Mouse (Mus musculus): Measurements from ENCODE around the gene Mgarp.
"Not testable (repeated sequence)": the region's sequence is repeated elsewhere in the genome, so short reads cannot be mapped to it uniquely, and the experiment has no call there.

Mgarp gene

DNA sequence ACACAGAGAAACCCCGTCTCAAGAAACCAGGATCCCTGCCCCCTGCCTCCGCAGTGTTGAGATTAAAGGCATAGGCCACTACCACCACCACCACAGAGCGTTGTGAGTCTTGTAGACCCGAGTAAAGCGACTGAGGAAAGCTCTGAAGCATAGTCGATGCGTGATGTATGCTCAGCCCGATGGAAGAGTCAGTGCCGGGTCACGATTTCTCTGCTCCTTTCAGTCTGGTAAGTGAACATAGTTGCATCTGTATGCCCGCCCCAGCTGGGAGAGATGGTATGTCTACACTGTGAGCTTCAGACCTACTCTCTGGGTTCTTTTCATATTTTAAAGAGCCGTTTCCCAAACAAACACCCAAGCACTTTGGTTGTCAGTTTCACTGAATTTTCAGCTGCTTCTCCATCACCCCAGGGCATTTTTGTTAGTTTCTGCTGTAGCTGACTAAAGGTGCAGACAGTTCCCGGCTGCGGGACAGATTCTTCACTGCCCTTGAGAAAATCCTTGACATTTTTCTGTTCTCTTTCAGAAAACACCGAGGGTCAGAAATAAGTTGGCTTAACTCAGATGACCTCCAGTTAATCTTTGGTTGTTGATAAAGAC is 1.3 kb upstream of the Mgarp start:
- ATAC-seq (ENCODE audit: low TSS enrichment) = no peak

DNA sequence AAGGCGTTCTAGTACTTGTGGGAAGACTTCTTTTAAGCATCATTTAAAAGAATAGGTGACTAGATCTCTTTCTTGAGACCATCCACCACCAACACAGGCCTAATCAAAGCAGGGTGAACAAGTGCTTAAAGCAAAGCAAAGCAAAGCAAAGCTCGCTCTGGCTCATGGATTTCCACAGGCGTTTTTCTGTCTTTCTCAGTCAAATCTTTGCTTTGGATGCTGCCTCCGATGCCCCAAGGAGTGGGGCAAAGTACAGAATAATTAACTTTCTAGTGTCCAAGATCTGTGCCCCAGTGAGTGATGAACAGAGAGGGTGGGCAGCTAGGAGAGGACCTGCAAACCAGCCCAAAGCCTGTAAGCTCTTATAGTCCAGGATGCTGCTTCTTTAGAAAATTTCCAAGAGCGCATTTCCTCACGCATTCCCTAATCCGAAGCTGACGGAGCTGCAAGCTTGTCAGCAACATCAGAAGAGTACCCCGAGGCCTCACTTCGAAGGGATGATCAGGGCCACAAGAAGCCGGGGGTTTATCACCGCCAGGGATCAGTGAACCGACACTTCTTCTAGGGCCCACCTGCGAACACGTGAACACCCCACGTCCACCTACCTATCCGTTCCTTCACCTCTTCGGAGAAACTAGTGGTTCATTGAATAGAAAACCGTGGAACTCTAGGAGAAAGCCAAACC is 935 bp downstream of the Mgarp start:
- ATAC-seq (ENCODE audit: low TSS enrichment) = no peak

DNA sequence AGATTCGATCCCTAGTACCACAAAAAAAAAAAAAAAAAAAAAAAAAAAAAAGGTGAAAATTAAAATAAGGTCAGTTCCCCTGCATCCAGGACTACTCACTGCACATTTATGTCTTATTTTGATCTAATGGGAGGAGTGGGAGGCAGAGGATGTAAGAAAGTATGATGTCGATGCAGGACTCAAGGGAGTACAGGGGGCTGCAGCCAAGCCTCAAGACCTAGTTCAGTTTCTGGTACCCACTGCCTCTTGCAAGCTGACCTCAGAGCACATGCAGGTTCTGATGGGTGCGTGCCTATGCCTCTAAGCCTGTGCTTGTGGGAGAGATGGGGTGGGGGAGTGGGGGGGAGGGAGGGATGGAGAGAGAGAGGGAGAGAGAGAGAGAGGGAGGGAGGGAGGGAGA is 1.7 kb downstream of the Mgarp start:
- ATAC-seq (ENCODE audit: low TSS enrichment) = no peak

DNA sequence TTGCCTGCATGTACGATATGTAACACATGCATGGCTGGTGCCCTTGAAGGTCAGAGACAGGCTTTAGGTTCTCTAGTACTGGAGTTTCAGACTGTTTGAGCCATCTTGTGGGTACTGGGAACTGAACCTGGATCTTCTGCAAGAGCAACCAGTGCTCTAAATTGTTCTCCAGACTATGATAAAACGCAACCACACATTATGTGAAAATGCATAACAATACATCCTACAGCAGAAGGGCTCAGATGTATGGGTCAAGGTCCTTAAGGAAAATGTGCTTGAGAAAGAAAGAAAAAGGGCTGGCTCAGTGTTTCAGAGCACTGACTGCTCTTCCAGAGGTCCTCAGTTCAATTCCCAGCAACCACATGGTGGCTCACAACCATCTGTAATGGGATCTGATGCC is 2.9 kb downstream of the Mgarp start:
- no peak for ATAC-seq (ENCODE audit: low TSS enrichment)

DNA sequence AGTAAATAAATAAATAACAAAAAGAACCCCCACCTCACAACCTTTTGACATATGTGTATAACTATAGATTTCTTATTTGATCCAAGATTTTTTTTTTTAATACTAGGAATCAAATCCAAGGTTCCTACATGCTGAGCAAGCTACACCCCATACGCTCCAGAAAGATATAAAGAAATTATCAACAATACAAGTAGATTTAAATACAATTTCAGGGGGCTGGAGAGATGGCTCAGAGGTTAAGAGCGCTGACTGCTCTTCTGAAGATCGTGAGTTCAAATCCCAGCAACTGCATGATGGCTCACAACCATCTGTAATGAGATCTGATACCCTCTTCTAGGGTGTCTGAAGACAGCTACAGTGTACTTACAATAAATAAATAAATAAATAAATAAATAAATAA is 3.5 kb downstream of the Mgarp start:
- not testable (repeated sequence) for ATAC-seq (ENCODE audit: low TSS enrichment)

DNA sequence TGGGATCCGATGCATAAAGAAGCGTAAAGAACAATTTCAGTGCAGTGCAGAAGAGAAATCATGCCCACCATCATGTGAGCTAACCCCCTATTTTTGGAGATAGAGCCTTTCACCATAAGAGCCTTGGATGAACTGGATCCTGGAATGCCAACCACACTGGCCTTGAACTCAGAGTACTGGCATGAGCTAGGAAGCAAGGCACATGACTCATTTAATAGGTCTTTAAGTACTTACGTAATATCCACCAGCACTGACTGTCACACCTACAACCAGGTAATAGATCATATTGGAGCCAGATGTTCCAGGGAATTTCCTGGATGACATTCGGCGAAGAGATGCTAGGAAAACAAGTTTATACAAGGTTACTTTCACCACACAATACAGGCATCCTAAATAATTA is 4.9 kb downstream of the Mgarp start:
- ATAC-seq (ENCODE audit: low TSS enrichment) = no peak

DNA sequence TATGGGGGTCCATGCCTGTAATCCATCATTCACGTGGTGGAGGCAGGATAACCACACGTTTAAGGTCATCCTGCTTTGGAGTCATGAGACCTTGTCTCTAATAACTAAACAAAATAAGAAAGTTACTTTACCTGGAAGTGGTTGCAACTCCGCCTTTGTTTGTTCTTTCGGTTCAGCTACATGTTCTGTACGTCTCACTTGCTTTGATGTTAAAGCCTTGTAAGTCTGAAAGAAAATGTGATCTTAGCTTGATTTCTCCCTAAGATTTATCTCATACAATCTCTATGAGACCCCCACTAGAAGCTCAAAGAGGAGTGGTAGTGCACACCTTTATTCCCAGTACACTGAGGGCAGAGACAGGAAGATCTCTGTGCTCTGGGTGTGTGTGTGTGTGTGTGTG is 5.4 kb downstream of the Mgarp start:
- no peak for ATAC-seq (ENCODE audit: low TSS enrichment)

DNA sequence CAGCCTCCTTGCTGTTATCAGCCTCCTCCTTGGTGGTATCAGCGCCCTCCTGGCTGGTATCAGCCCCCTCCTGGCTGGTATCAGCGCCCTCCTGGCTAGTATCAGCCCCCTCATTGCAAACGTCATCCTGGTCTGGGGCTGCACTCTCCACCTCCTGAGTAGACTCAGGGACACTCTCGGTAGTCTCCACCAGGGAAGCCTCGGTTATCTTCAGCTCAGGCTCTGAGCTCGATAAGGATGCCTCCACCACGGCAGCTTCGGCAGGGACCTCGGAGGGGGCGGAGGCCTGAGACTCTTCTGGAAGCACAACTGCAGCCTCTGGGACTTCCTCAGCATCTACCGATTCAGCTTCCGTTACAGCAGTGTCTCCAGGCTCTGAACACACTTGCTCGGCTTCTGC is 7.6 kb downstream of the Mgarp start:
- peak; percentile 52; the same call in 1 of the 2 replicates for ATAC-seq (ENCODE audit: low TSS enrichment)

DNA sequence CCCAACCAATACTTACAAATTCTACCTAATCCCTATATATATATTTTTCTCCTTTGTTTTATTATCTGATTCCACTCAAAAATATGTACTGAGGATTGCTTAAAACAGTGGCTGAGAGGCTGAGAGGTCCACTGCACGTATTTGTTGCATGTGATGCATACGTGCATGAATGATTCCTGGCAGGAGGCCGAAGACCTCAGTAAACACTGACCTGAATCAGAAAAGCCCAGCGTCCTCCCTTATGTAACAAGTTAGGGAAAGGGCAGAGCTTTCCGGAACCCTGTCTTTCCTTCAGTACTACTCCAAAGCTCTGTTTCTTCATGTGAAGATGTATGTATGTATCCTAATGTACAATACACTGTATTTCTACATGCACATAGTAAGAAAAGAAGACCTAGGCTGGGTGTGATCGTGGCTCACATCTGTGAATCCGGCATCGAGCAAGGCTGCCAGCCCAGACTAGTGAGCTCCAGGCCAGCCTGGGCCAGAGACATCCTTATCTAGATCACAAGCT is 8.6 kb downstream of the Mgarp start:
- no peak for ATAC-seq (ENCODE audit: low TSS enrichment)

DNA sequence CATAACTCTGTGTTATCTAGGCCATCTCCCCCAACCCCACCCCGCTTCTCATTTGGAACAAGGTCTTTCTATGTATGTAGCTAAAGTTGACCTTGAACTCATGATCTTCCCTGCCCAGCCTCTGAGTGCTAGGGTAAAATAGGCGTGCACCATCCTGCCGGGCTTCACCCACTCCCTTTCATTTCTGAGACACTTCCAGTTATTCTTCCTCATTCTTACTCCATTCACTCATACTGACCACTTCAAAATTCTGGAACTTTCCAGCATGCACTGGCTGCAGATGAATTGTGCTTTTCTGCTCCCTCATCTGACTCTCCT is 9.4 kb downstream of the Mgarp start:
- ATAC-seq (ENCODE audit: low TSS enrichment) = no peak

DNA sequence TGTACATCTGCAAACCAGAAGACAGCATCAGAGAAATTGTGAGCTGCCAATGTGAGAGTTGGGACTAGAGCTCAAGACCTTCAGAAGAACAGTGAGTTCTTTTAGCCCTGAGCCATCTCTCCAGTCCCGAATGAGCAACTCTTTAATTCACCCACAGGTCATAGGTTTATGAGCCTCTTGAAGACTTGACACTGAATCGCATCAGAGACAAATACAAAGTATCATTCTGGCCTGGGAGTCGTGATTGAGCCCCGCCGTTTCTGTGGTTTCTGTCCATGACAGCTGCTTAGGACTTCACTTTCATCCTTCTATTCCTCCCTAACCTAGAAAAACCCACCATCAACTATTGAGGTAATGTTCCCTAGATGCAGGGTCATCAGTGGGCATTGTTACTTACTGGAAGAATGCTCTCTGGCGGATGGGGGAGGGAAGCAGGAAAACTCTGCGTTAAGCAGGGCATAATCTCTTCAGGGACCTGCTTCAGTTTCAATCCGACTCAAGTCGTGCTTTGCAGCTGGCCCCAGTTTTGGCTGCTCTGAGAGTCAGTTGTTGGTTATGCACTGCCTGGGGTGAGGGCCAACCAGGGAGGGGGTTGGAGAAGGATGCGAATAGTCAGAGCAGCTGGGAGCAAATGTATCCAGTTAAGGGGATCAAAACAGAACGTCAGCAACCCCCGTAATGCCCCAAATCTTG is 10.0 kb downstream of the Mgarp start:
- no peak for ATAC-seq (ENCODE audit: low TSS enrichment)

DNA sequence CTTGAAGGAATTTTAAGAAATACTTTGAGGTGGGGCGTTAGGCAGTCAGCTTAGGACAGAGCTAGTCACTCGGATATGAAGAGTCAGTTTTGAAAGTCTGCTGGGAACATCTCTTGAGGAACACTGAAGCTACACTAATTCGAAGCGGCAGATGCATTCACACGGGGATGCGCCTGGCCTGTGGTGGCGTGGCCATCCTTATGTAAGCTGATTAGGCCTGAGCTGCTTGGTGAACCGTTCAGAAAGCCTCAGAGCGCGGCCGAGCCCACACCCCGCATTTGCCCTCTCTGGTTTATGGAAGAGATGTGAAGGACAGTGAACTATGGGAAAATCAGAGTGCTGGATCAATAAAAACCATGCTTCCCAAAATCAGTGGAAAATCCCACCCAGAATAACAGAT is 13.1 kb downstream of the Mgarp start:
- ATAC-seq (ENCODE audit: low TSS enrichment) = no peak

DNA sequence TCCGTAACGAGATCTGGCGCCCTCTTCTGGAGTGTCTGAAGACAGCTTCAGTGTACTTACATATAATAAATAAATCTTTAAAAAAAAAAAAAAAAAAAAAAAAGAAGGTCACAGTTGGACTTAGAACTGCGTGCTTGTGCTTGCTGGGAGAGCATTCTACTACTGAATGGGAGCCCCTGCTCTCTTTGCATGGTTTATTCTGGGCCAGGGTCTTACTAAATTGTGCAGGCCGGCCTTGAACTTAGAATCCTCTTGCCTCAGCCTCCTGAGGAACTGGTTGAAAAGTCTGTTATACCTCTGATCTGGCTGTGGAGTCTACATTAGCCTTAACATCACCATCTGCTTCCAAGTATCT is 15.9 kb downstream of the Mgarp start:
- ATAC-seq (ENCODE audit: low TSS enrichment) = no peak

DNA sequence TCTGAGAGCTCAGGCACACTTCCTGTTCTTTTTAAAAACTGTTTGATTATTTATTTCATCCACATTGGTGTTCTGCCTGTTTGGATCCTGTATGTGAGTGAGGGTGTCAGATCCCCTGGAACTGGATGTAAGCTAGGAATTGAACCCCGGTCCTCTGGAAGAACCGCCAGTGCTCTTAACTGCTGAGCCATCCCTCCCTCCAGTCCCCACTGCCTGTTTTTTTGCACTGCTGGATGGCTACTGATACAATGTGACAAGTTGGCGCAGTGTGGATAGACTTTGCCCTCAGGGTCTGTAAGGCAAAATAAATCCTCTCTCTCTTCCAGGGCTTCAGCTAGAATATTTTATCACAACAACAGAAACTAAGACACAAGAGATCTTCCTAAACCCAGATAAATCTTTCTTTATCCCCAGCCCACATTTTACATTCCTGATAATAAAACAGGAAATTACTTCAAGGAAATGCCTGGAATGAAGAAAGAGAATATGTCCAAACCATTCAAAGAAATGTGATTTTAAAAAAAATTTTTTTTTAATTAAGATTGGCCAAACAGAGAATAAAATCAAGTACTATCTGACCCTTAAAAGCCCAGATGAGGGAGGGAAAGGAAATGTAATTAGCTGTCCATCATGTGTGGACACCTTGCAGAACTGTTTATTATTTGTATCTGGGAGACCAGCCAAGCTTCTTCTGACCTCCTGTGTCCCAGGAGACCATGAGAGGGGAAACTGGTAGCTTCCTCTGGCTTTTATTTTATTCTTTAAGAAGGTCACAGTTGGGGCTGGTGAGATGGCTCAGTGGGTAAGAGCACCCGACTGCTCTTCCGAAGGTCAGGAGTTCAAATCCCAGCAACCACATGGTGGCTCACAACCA is 16.5 kb downstream of the Mgarp start:
- ATAC-seq (ENCODE audit: low TSS enrichment) = no peak

DNA sequence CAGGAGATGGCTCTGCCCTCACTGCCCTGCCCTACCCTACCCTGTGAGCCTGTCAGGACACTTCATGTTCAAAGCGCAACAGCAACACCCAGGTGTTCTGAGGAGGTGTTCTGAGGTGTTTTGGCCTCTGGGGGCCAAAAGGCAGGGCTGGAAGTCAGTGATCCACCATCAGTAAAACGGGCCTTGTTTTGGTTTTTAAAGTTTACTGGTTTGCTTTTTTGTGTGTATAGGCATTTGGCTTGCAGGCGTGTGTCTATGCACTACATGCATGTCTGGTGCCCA is 17.9 kb downstream of the Mgarp start:
- ATAC-seq (ENCODE audit: low TSS enrichment) = no peak

DNA sequence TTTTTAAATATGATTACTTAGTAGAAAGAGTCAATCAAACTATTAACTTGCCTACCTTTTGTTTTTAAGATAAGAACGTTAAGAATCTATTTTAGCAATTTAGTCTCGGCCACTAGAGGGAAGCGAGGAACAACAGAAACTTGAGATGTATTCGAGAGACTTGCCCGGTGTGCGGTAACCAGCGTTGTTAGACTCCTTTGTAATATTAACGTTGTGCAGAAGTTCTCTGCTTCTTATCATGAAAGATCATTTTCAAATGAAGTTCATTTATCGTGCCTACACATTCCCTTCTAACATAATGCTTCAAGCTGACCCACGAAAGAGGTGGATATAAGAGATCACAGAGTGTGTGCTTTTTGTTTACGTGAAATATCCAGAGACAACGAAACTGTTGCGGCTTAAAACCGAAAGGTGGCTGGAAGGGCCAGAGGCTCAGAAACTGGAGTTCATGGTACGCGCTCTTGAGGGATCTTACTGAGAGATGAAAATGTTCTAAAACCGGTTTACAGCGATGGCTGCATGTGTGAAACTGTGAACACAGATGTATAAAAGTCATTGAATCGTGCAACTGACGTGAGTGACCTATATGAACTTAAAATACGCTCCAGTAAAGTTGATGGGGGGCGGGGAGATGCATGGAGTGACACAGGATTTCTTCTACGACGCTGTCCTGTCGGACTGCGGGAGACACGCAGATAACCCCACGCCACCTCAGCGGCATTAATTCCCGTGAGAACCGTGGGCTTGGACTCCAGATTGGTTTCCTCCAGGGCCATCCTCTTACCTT is 18.5 kb downstream of the Mgarp start:
- peak; percentile 85 for ATAC-seq (ENCODE audit: low TSS enrichment)

DNA sequence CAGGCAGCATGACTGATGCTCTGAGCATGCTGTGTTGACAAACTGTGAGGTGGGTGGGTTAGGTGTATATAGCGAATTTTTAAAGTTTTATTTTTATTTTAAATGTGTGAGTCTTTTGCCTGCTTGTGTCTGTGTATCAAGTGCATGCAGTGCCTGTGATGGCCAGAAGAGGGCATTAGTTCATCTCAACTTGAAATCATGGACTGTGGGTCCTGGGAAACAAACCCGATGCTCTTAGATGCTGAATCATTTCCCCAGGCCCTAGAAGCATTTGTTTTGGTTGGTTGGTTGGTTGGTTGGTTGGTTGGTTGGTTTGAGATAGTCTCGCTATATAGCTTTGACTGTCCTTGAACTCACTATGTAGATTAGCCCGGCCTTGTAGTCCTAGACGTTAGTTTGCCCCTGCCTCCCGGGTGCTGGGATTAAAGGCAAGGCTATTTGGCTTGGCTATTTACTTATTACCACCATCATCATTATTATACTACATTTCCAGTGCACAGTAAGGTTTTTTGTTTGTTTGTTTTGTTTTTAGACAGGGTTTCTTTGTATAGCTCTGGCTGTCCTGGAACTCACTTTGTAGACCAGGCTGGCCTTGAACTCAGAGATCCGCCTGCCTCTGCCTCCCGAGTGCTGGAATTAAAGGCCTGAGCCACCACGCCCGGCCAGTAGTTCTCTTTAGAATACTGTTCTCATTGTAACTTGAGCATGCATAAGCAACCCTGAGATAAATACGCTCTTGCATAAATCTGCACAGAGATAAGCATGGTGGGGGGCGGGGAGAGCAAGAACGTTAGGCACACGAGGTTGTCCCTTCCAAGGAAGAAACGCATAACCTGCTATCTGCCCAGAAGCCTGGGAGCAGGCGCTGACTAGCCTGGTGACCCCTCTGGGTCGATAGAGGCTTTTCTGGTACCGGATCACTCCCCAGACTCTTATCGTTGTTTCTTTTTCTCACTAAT is 21.0 kb downstream of the Mgarp start:
- ATAC-seq (ENCODE audit: low TSS enrichment) = no peak

DNA sequence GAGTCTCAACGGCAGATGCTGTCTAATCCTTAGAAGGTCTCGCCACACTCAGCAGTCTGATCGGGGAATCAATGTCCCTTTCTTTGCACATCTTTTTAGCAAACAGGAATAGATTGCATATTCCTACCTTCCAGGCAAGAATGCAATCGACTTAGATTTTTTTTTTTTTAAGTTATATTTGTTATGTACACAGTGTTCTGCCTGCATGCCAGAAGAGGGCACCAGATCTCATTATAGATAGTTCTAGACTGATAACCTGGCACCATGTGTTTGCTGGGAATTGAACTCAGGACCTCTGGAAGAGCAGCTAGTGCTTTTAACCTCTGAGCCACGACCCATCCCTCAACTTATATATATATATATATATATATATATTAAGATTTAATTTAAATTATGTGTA is 23.0 kb downstream of the Mgarp start:
- no peak for ATAC-seq (ENCODE audit: low TSS enrichment)

DNA sequence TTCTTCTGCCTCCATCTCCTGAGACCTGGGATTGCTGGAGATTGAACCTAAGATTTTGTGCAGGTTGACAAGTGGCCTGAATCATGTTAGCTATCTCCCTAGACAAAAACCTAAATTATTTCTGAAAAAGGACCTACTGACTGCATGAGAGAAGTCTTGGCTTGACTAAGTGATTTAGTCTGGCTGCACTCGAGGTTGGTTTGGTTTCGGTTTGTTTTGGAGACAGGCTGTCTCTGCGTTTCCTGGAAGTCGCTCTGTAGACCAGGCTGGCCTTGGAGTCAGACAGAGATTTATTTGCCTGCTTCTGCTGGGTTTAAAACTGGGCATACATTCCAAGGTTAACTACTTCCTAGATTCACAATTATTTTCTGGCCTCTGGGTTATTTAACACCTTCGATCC is 23.7 kb downstream of the Mgarp start:
- ATAC-seq (ENCODE audit: low TSS enrichment) = no peak

DNA sequence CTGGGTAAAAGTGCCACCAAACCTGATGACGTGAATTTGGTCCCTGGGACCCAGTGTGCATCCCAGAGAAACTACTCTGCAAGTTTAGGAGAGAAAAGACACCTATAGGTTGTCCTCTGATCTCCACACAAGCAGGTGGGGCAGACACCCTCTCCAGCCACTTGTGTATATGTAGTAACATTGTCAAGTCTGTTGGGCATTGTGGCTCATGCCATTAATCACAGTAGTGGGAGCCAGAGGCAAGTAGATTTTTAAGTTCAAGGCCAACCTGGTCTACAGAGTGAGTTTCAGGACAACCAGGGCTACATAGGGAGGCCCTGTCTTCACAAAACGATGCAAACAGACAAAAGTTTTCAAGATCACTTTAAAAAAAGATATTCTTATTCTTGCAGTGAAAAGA is 24.7 kb downstream of the Mgarp start:
- no peak for ATAC-seq (ENCODE audit: low TSS enrichment)

DNA sequence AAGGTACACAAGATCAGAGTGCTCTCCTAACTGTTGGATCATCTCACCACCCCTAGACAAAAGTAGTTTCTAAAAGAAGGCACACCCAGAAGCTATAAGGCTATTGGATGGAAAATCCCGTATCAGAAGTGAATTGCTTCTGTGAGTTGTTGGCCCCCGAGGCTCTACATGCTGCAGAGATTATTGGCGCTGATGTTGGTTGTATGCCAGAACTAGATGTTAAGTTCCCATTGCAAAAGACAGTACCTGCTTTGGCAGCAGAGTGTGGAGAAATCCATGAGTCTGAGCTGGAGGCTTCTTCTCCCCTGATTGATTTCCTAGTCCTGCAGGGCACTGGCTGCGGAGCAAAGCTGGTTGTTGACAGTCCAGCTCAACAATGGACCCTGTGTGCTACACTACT is 28.5 kb downstream of the Mgarp start:
- no peak for ATAC-seq (ENCODE audit: low TSS enrichment)

All from frontal cortex, adult (tissue).